Mouse (Mus musculus): ENCODE measurements around the gene Actl7a. TPM values are rescaled to one million over a fixed set of nuclear protein-coding genes. Genes with fewer than 3 reads are reported as not detected.

Gene Actl7a
- polyA plus RNA-seq, 1 experiment from 2014 or later: not detected

DNA sequence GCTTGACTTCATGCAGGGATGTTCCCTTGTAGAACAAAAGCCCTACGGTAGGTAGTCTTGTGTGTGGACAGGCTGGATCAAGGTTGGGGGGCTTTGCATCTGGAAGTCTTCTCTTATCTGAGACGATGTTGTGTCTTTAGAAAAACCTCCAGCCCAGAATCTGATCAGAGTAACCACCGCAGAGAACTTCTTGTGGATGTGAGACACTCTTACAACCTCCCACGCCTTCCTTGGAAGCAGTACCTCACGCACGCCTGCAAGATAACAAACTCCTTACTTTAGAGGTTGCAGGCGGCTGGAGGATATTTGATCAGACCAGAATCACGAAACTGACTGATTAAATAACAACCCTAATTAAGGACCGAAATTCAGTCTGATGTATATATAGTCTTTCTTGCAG, 22.8 kb upstream of the Actl7a start:
- Histone ChIP-seq H3K4me3 (ENCODE audit: low read depth, low read length) (no peak overlapping the region), H3K4me1 (ENCODE audit: control insufficient read depth, insufficient read depth, low read length) (no peaks in the 10 kb centered on the region), H3K27me3 (ENCODE audit: control insufficient read depth, insufficient read depth, low read length) (no peaks in the 10 kb centered on the region), H3K27ac (ENCODE audit: low read depth, low read length) (no peak overlapping the region), H3K36me3 (ENCODE audit: control insufficient read depth, insufficient read depth, low read length) (no peaks in the 10 kb centered on the region), H3K9me3 (ENCODE audit: control insufficient read depth, low read length) (no peaks in the 10 kb centered on the region), H3K4me2 (ENCODE audit: low read depth, low read length) (no peak overlapping the region), H3K9ac (replicated peaks; ENCODE audit: low read depth, low read length) (no peak overlapping the region)
- 89% methylated on average over 9 of the region's 9 CpGs for WGBS
- ATAC-seq (ENCODE audit: low read depth): no peak

DNA sequence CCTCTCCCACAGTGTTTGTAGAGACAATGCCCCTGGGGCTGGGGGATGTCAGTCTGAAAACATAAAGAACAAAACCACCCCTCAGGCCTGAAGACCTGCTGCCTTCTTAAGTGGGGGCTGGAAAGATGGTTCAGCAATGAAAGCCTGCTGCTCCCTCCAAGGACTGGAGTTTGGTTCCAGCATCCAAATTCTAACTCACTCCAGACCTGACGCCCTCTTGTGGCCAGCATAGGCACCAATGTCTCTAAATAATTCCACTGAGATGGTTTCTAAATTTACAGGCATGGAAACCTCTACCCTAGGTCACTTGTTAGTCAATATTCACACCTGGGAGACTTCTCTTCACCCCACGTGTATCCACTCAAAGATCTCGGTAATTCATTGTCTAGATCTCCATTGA, 21.7 kb upstream of the Actl7a start:
- Histone ChIP-seq H3K9me3 (ENCODE audit: control insufficient read depth, low read length) (no peaks in the 10 kb centered on the region), H3K4me3 (ENCODE audit: low read depth, low read length) (no peak overlapping the region), H3K4me1 (ENCODE audit: control insufficient read depth, insufficient read depth, low read length) (no peaks in the 10 kb centered on the region), H3K36me3 (ENCODE audit: control insufficient read depth, insufficient read depth, low read length) (no peaks in the 10 kb centered on the region), H3K27me3 (ENCODE audit: control insufficient read depth, insufficient read depth, low read length) (no peaks in the 10 kb centered on the region), H3K9ac (replicated peaks; ENCODE audit: low read depth, low read length) (no peak overlapping the region), H3K27ac (ENCODE audit: low read depth, low read length) (no peak overlapping the region), H3K4me2 (ENCODE audit: low read depth, low read length) (no peak overlapping the region)
- whole genome bisulfite sequencing: 39% methylated on average over 3 of the region's 3 CpGs
- no peak for ATAC-seq (ENCODE audit: low read depth)

DNA sequence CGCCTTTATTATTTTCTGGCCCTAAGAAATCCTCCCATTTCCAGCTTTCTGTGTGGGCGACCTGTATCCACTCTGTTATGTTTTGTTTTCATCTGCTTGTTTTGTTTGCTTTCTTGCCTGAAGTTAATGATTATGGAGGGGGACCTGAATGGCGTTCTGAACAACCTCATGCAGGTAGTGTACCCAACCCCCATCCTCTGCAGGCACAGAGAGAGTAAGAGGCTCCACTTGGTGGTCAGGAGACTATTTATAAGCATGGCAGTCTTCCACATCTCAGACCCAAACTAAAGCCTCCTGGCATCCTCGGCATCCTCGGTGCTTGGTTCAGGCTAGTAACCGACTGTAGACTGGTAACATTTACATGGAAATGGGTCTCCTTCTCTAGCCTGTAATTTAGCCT, 20.9 kb upstream of the Actl7a start:
- no peaks in the 10 kb centered on the region for H3K27me3 ChIP-seq (ENCODE audit: control insufficient read depth, insufficient read depth, low read length)
- H3K9me3 ChIP-seq (ENCODE audit: control insufficient read depth, low read length): no peaks in the 10 kb centered on the region
- H3K4me3 ChIP-seq (ENCODE audit: low read depth, low read length): no peak overlapping the region
- no peaks in the 10 kb centered on the region for H3K36me3 ChIP-seq (ENCODE audit: control insufficient read depth, insufficient read depth, low read length)
- no peak overlapping the region for H3K9ac ChIP-seq (replicated peaks; ENCODE audit: low read depth, low read length)
- H3K4me1 ChIP-seq (ENCODE audit: control insufficient read depth, insufficient read depth, low read length): no peaks in the 10 kb centered on the region
- H3K4me2 ChIP-seq (ENCODE audit: low read depth, low read length): no peak overlapping the region
- H3K27ac ChIP-seq (ENCODE audit: low read depth, low read length): no peak overlapping the region
- ATAC-seq (ENCODE audit: low read depth): no peak
- 53% methylated on average over 6 of the region's 6 CpGs for WGBS

DNA sequence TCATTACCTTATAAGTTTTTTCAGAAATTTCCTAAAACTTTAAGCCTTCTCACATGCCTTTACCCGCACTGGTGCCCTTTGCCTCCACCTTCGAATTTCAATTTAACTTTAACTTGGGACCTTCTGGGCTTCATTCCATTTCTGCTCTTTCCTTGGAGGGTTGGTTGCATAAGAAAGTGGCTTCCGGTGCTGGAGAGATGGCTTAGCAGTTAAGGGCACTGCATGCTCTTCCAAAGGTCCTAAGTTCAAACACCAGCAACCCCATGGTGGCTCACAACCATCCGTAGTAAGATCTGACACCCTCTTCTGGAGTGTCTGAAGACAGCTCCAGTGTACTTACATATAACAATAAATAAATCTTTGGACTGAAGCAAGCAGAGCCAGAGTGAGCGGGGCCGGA, 20.0 kb upstream of the Actl7a start:
- Histone ChIP-seq H3K4me2 (ENCODE audit: low read depth, low read length) (no peak overlapping the region), H3K4me1 (ENCODE audit: control insufficient read depth, insufficient read depth, low read length) (no peaks in the 10 kb centered on the region), H3K9me3 (ENCODE audit: control insufficient read depth, low read length) (no peaks in the 10 kb centered on the region), H3K27me3 (ENCODE audit: control insufficient read depth, insufficient read depth, low read length) (no peaks in the 10 kb centered on the region), H3K36me3 (ENCODE audit: control insufficient read depth, insufficient read depth, low read length) (no peaks in the 10 kb centered on the region), H3K4me3 (ENCODE audit: low read depth, low read length) (no peak overlapping the region), H3K9ac (replicated peaks; ENCODE audit: low read depth, low read length) (no peak overlapping the region), H3K27ac (ENCODE audit: low read depth, low read length) (no peak overlapping the region)
- WGBS: 95% methylated on average over 6 of the region's 6 CpGs
- ATAC-seq (ENCODE audit: low read depth): no peak

DNA sequence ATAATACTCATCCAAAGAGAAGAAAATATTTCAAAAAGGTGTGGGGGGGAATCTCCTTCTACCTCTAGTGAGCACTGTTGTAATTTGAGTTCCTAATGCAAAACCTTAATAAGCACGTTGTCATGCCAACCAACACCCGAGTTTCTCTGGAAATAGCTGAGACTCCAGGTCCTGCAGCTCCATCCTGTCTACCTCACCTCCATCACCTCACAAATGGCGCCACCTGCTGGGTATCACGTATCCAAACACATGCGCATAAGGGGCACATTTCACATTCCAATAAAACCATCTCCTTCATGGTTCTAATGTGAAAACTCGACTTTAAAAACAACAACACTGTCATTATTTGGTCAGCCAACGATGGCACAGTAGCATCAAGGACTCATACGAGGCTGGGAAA, 17.4 kb upstream of the Actl7a start:
- Histone ChIP-seq H3K27me3 (ENCODE audit: control insufficient read depth, insufficient read depth, low read length) (no peaks in the 10 kb centered on the region), H3K36me3 (ENCODE audit: control insufficient read depth, insufficient read depth, low read length) (no peaks in the 10 kb centered on the region), H3K4me3 (ENCODE audit: low read depth, low read length) (no peak overlapping the region), H3K27ac (ENCODE audit: low read depth, low read length) (no peak overlapping the region), H3K9ac (replicated peaks; ENCODE audit: low read depth, low read length) (no peak overlapping the region), H3K4me1 (ENCODE audit: control insufficient read depth, insufficient read depth, low read length) (no peaks in the 10 kb centered on the region), H3K9me3 (ENCODE audit: control insufficient read depth, low read length) (no peaks in the 10 kb centered on the region), H3K4me2 (ENCODE audit: low read depth, low read length) (no peak overlapping the region)
- WGBS: 61% methylated on average over 8 of the region's 8 CpGs
- no peak for ATAC-seq (ENCODE audit: low read depth)

DNA sequence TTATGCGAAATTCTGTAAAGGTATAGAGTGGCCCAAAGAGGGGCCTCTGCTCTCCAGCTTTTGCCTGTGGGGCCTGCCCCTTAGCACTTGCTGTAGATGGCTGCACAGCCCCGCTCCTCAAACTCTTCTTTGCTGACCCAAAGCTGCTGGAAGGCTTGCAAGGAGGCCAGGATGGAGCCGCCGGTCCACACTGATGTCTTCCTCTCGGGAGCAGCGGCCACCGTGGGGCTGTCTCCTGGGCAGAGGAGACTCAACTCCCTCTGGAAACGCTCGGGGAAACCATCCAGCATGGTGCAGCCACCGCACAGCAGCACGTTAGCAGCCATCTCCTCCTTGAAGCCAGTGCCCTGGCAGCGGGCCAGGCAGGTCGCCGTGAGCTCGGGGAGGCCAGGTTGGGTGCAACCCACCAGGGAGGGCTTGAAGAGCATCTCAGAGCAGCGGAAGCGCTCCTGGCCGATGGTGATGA, 3.2 kb upstream of the Actl7a start, which contains the start of gene Gm26657:
Gm26657 (plus strand) TSS at position 51 of the 466 bp plus-strand sequence.
- WGBS: 89% methylated on average over 18 of the region's 18 CpGs
- H3K9ac ChIP-seq (replicated peaks; ENCODE audit: low read depth, low read length): no peak within 1 kb of the TSS
- no peaks in the 10 kb centered on the region for H3K27me3 ChIP-seq (ENCODE audit: control insufficient read depth, insufficient read depth, low read length)
- no peaks in the 10 kb centered on the region for H3K4me1 ChIP-seq (ENCODE audit: control insufficient read depth, insufficient read depth, low read length)
- H3K36me3 ChIP-seq (ENCODE audit: control insufficient read depth, insufficient read depth, low read length): no peaks in the 10 kb centered on the region
- H3K4me3 ChIP-seq (ENCODE audit: low read depth, low read length): no peak within 1 kb of the TSS
- no peaks in the 10 kb centered on the region for H3K9me3 ChIP-seq (ENCODE audit: control insufficient read depth, low read length)
- H3K4me2 ChIP-seq (ENCODE audit: low read depth, low read length): no peak within 1 kb of the TSS
- no peak within 1 kb of the TSS for H3K27ac ChIP-seq (ENCODE audit: low read depth, low read length)
- no peak for ATAC-seq (ENCODE audit: low read depth)

DNA sequence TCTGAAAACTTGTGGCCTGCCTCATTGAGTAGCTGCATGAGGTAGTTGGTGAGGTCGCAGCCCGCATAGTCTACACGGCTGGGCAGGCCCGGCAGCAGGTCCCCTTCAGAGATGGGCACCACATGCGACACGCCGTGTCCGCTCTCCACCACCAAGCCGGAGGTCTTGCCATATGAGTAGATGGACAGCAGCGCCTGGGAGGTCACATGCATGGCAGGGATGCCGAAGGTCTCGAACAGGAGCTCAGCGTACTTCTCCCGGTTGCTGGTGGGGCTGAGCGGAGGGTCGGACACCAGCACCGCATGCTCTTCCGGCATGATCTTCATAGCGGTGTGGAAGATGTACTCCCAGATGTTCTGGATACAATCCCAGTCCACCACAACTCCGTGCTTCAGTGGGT, 2.6 kb upstream of the Actl7a start:
- no peak overlapping the region for H3K4me3 ChIP-seq (ENCODE audit: low read depth, low read length)
- 96% methylated on average over 20 of the region's 20 CpGs for WGBS
- ATAC-seq (ENCODE audit: low read depth): no peak
- no peaks in the 10 kb centered on the region for H3K36me3 ChIP-seq (ENCODE audit: control insufficient read depth, insufficient read depth, low read length)
- H3K27ac ChIP-seq (ENCODE audit: low read depth, low read length): no peak overlapping the region
- H3K4me2 ChIP-seq (ENCODE audit: low read depth, low read length): no peak overlapping the region
- H3K4me1 ChIP-seq (ENCODE audit: control insufficient read depth, insufficient read depth, low read length): no peaks in the 10 kb centered on the region
- no peak overlapping the region for H3K9ac ChIP-seq (replicated peaks; ENCODE audit: low read depth, low read length)
- no peaks in the 10 kb centered on the region for H3K9me3 ChIP-seq (ENCODE audit: control insufficient read depth, low read length)
- no peaks in the 10 kb centered on the region for H3K27me3 ChIP-seq (ENCODE audit: control insufficient read depth, insufficient read depth, low read length)

DNA sequence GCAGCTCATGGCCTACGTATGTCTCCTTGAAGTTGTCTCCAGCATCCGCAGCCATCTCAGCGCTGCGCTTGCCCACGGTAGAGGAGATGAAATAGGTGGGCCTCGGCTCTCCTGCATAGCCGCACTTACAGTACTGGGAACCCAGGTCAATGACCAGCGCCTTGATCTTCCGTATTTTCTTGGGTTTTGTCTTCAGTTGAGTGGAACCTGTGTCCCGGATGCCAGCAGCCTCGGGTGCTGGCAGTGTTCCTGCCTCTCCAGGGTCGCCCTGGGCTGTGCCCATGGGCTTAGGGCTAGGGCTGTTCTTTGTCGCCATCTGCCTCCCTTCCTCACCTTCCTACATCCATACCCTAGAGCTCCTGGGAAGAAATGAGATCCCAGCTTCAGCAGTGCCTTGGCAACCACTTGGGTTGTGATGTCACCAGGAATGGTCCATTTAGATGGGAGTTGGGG, 2.1 kb upstream of the Actl7a start, which contains the start of gene Actl7b:
Actl7b (minus strand) TSS at position 403 of the 453 bp plus-strand sequence.
- Histone ChIP-seq H3K4me3 (ENCODE audit: low read depth, low read length) (no peak within 1 kb of the TSS), H3K27me3 (ENCODE audit: control insufficient read depth, insufficient read depth, low read length) (no peaks in the 10 kb centered on the region), H3K4me2 (ENCODE audit: low read depth, low read length) (no peak within 1 kb of the TSS), H3K9me3 (ENCODE audit: control insufficient read depth, low read length) (no peaks in the 10 kb centered on the region), H3K4me1 (ENCODE audit: control insufficient read depth, insufficient read depth, low read length) (no peaks in the 10 kb centered on the region), H3K27ac (ENCODE audit: low read depth, low read length) (no peak within 1 kb of the TSS), H3K9ac (replicated peaks; ENCODE audit: low read depth, low read length) (no peak within 1 kb of the TSS), H3K36me3 (ENCODE audit: control insufficient read depth, insufficient read depth, low read length) (no peaks in the 10 kb centered on the region; the same call in 1 of the 2 replicates)
- WGBS: 96% methylated on average over 13 of the region's 13 CpGs
- ATAC-seq (ENCODE audit: low read depth): no peak

DNA sequence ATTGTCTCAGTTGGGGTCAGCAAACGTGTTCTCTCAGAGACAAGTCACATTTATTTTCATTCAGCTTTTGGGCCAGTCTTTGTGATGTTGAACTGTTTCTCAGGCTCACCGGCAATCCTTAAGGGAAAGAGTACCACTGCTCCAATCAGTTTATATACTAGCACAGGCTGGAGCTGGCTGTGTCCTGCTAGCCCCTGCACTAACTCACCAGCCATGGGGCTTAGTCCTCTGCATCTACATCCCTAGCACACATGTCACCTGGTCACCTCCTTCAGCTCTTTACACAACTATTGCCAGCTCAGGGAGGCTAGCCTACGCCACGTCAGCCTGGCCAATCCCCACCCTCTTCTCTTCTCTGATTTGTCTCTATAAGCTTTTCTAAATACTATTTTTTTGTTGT, 515 bp upstream of the Actl7a start:
- WGBS: 86% methylated on average over 4 of the region's 4 CpGs
- no peaks in the 10 kb centered on the region for H3K9me3 ChIP-seq (ENCODE audit: control insufficient read depth, low read length)
- no peaks in the 10 kb centered on the region for H3K27me3 ChIP-seq (ENCODE audit: control insufficient read depth, insufficient read depth, low read length)
- peaks cover 5% of the 10 kb centered on the region; the same call in 1 of the 2 replicates for H3K36me3 ChIP-seq (ENCODE audit: control insufficient read depth, insufficient read depth, low read length)
- no peak for ATAC-seq (ENCODE audit: low read depth)
- no peak overlapping the region for H3K4me2 ChIP-seq (ENCODE audit: low read depth, low read length)
- no peak overlapping the region for H3K27ac ChIP-seq (ENCODE audit: low read depth, low read length)
- H3K4me3 ChIP-seq (ENCODE audit: low read depth, low read length): no peak overlapping the region
- H3K4me1 ChIP-seq (ENCODE audit: control insufficient read depth, insufficient read depth, low read length): no peaks in the 10 kb centered on the region
- no peak overlapping the region for H3K9ac ChIP-seq (replicated peaks; ENCODE audit: low read depth, low read length)
